8 mouse cellular contexts compared by ENCODE assay signal in genomic region chr7:107595426-107595825, GRCm38 (mm10). TPM values are rescaled to one million over a fixed set of nuclear protein-coding genes. Genes with fewer than 3 reads are reported as not detected.
A peak's percentile ranks its signal among the peaks of the same experiment; 100 is the strongest.
DNase-seq lines count a peak whose midpoint lies in the region; ATAC-seq and TF ChIP-seq lines count a peak whose summit lies in the region.

No protein-coding gene starts in this region.

- no peaks in the 10 kb centered on the region for H3K9me3 ChIP-seq in heart, embryonic 11.5 days (replicated peaks; ENCODE audit: control insufficient read depth, low read length)
- no peaks in the 10 kb centered on the region for H3K9me3 ChIP-seq in hindbrain, embryonic 13.5 days

- DNase-seq in heart, postnatal 25 days (ENCODE audit: low spot score): no peak
- DNase-seq in frontal cortex, postnatal 14 days (ENCODE audit: low spot score in 2 of 2): no peak
- DNase-seq in adrenal gland, postnatal 10 days: no peak
- no peak for DNase-seq in B cell, adult 2 months

- no peaks in the 10 kb centered on the region for H3K36me3 ChIP-seq in heart, embryonic 11.5 days (ENCODE audit: control insufficient read depth, insufficient read depth, low read length)
- H3K36me3 ChIP-seq in hindbrain, embryonic 13.5 days: no peaks in the 10 kb centered on the region

- no peaks in the 10 kb centered on the region for H3K27me3 ChIP-seq in heart, embryonic 11.5 days (ENCODE audit: control insufficient read depth, insufficient read depth, low read length)
- H3K27me3 ChIP-seq in hindbrain, embryonic 13.5 days: peaks cover 9% of the 10 kb centered on the region

- 14% methylated on average over 13 of the region's 13 CpGs for WGBS in heart, embryonic 11.5 days (ENCODE audit: insufficient replicate concordance)
- WGBS in bone marrow, adult 2 months: 14% methylated on average over 13 of the region's 13 CpGs
- 14% methylated on average over 13 of the region's 13 CpGs for WGBS in hindbrain, embryonic 13.5 days

- H3K9ac ChIP-seq in heart, embryonic 11.5 days (ENCODE audit: low read depth, low read length): peak overlapping the region; percentile 70
- peak overlapping the region; percentile 68 for H3K9ac ChIP-seq in hindbrain, embryonic 13.5 days

- no peak for TF ChIP-seq CTCF in bone marrow, adult 2 months (IDR thresholded peaks at IDR 0.05; ENCODE audit: control insufficient read depth, insufficient read depth, low read length)

- 0 out of 2 replicates have a peak, but pooled peaks cover 5% of the 10 kb centered on the region for H3K4me1 ChIP-seq in heart, embryonic 11.5 days (ENCODE audit: control insufficient read depth, insufficient read depth, low read length)
- H3K4me1 ChIP-seq in bone marrow, adult 2 months (ENCODE audit: control insufficient read depth, insufficient read depth, low read length): no peaks in the 10 kb centered on the region; the same call in 1 of the 2 replicates
- H3K4me1 ChIP-seq in hindbrain, embryonic 13.5 days (replicated peaks): peaks cover 13% of the 10 kb centered on the region

- H3K27ac ChIP-seq in heart, embryonic 11.5 days (ENCODE audit: low read depth, low read length): no peak overlapping the region
- no peak overlapping the region for H3K27ac ChIP-seq in bone marrow, adult 2 months (ENCODE audit: control insufficient read depth, insufficient read depth, low read depth, low read length, poor library complexity)
- no peak overlapping the region for H3K27ac ChIP-seq in hindbrain, embryonic 13.5 days

- peak overlapping the region; percentile 98 for H3K4me2 ChIP-seq in heart, embryonic 11.5 days
- peak overlapping the region; percentile 89 for H3K4me2 ChIP-seq in hindbrain, embryonic 13.5 days

- TF ChIP-seq POLR2A in bone marrow, adult 2 months (IDR thresholded peaks at IDR 0.05; ENCODE audit: borderline replicate concordance, control insufficient read depth, low read depth, low read length): no peak

- peak overlapping the region; percentile 64 for H3K4me3 ChIP-seq in heart, embryonic 11.5 days (ENCODE audit: low read depth, low read length)
- peak overlapping the region; percentile 80 for H3K4me3 ChIP-seq in bone marrow, adult 2 months (replicated peaks; ENCODE audit: control insufficient read depth, low read depth, low read length)
- H3K4me3 ChIP-seq in hindbrain, embryonic 13.5 days: peak overlapping the region; percentile 58

- no peak for ATAC-seq in heart, embryonic 11.5 days (replicated peaks; ENCODE audit: insufficient number of reproducible peaks, low FRiP score, low TSS enrichment)
- ATAC-seq in hindbrain, embryonic 13.5 days (ENCODE audit: low FRiP score): no peak
- 0 out of 2 replicates have a peak, but pooled peaks have one; percentile 4 for ATAC-seq in megakaryocyte-erythroid progenitor cell, adult 5-6 weeks (replicated peaks; ENCODE audit: low FRiP score, low TSS enrichment, poor library complexity, severe bottlenecking)

- intact Hi-C loops in heart, postnatal 25 days (cut with DNase I): no loop called here

RNA-seq across cellular contexts. Expression of gene Ppfibp2, which starts 0.4 kb away (rescaled TPM):
- polyA plus RNA-seq in heart, embryonic 11.5 days (2014; fragmentation: Nextera tagmentation; extraction: Ambion mirVana): 6.3 and 7.9 TPM in 2 replicates
- 10 to 100 TPM; 20.4 to 20.9 TPM for total RNA-seq in heart, postnatal 25 days (2021)
- 2.1 and 3.7 TPM in 2 replicates for polyA plus RNA-seq in bone marrow, adult 2 months (2011; ENCODE audit: insufficient read depth, insufficient read length, low replicate concordance, missing spikeins)
- polyA plus RNA-seq in hindbrain, embryonic 13.5 days (2015; fragmentation: Nextera tagmentation; extraction: Ambion mirVana): 2.1 and 2.4 TPM in 2 replicates
- 0.66 and 1.5 TPM in 2 replicates for total RNA-seq in megakaryocyte-erythroid progenitor cell, adult 5-6 weeks (2014; fragmentation: Nextera tagmentation)
- 1.0 and 3.6 TPM in 2 replicates for total RNA-seq in megakaryocyte-erythroid progenitor cell, adult 5-6 weeks (2017)
- total RNA-seq in adrenal gland, postnatal 10 days (2021): 10 to 100 TPM in 1 of 2 experiments, 1 to 10 TPM in 1; 9.1 to 13.7 TPM

RNA-seq across cellular contexts. Expression of gene Olfml1, which starts 28.2 kb away (rescaled TPM):
- 7.3 and 8.2 TPM in 2 replicates for polyA plus RNA-seq in heart, embryonic 11.5 days (2014; fragmentation: Nextera tagmentation; extraction: Ambion mirVana)
- total RNA-seq in heart, postnatal 25 days (2021): 1 to 10 TPM; 5.2 to 5.4 TPM
- polyA plus RNA-seq in bone marrow, adult 2 months (2011; ENCODE audit: insufficient read depth, insufficient read length, low replicate concordance, missing spikeins): not detected in 2 replicates
- polyA plus RNA-seq in hindbrain, embryonic 13.5 days (2015; fragmentation: Nextera tagmentation; extraction: Ambion mirVana): 4.1 and 4.3 TPM in 2 replicates
- not detected in 2 replicates for total RNA-seq in megakaryocyte-erythroid progenitor cell, adult 5-6 weeks (2014; fragmentation: Nextera tagmentation)
- total RNA-seq in megakaryocyte-erythroid progenitor cell, adult 5-6 weeks (2017): not detected in 2 replicates
- 10 to 100 TPM in 1 of 2 experiments, 1 to 10 TPM in 1; 9.9 to 12.4 TPM for total RNA-seq in adrenal gland, postnatal 10 days (2021)

RNA-seq across cellular contexts. Expression of gene 5330417H12Rik, which starts 29.5 kb away (rescaled TPM):
- not detected in 2 replicates for polyA plus RNA-seq in heart, embryonic 11.5 days (2014; fragmentation: Nextera tagmentation; extraction: Ambion mirVana)
- total RNA-seq in heart, postnatal 25 days (2021): not detected
- polyA plus RNA-seq in bone marrow, adult 2 months (2011; ENCODE audit: insufficient read depth, insufficient read length, low replicate concordance, missing spikeins): not detected in 2 replicates
- polyA plus RNA-seq in hindbrain, embryonic 13.5 days (2015; fragmentation: Nextera tagmentation; extraction: Ambion mirVana): not detected in 2 replicates
- total RNA-seq in megakaryocyte-erythroid progenitor cell, adult 5-6 weeks (2014; fragmentation: Nextera tagmentation): not detected in 2 replicates
- not detected in 2 replicates for total RNA-seq in megakaryocyte-erythroid progenitor cell, adult 5-6 weeks (2017)
- not detected for total RNA-seq in adrenal gland, postnatal 10 days (2021)

Comparison
In these comparisons a context has a peak if more than half of its experiments do, and no peak if none do; other contexts are left out.
1. RNA of gene Olfml1, which starts 28.2 kb away (total RNA-seq): 9.9 to 12.4 TPM in adrenal gland, postnatal 10 days and 5.2 to 5.4 TPM in heart, postnatal 25 days; not detected in megakaryocyte-erythroid progenitor cell, adult 5-6 weeks; every median in the first group is over 4 times any median in the second.
2. Peak in every context shown above with its lines, with median percentiles within 50 percentile points of each other: H3K4me3 ChIP-seq.